Mouse (Mus musculus): Measurements from ENCODE around the gene Proser1. TPM values are rescaled to one million over a fixed set of nuclear protein-coding genes. Genes with fewer than 3 reads are reported as not detected.

Proser1 gene
- total and polyA plus RNA-seq, 2 experiments from 2014 or later: 9.2 to 12.1 TPM

DNA sequence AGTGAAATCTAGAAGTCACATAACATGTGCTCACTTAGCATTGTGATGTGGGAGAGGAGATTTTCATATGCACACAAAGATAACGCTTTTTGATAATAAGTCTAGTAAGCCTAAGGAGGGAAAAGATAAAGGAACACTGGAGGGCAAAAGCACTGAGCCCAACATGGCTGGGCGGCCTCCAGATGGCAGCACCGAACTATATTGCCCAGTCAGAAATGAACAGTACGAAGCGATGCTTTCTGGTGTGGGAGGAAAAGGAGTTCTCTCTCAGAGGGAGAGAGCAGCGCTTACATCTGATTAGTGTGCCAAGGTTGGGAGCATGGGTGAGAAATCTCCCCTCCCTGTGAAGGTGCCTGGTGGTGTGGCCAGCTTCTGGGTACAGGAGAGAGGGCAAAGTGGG, 12.4 kb downstream of the Proser1 start:
- 57% methylated on average over 6 of the region's 6 CpGs for WGBS

DNA sequence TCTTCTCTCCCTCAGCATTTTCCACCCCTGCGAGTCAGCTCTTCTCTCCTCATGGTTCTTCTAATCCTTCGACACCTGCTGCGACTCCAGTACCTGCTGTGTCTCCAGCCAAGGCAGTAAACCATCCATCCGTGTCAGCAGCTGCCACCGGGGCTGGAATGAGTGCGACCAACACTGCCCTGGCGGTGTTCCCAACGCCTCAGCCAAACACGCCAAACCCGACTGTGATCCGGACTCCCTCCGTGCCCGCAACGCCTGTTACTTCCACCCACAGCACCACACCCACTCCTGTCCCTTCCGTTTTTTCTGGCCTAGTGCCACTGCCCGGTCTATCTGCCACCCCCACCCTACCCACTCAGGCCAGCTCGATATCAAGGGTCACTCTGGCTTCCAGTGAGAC, 14.0 kb downstream of the Proser1 start:
- Histone ChIP-seq H3K9me3 (ENCODE audit: low read length) (no peaks in the 10 kb centered on the region), H3K4me1 (ENCODE audit: insufficient read depth) (no peaks in the 10 kb centered on the region), H3K27ac (ENCODE audit: low read depth, low read length) (no peak overlapping the region), H3K27me3 (ENCODE audit: insufficient read depth, low read length) (no peaks in the 10 kb centered on the region), H3K4me2 (ENCODE audit: low read depth) (no peak overlapping the region), H3K36me3 (ENCODE audit: insufficient read depth) (peaks cover 86% of the 10 kb centered on the region), H3K4me3 (ENCODE audit: low read depth, low read length) (no peak overlapping the region), H3K9ac (no peak overlapping the region)
- 80% methylated on average over 17 of the region's 17 CpGs for WGBS
- DNase-seq (no peak), ATAC-seq (no peak)
- no peak for TF ChIP-seq CTCF (IDR thresholded peaks at IDR 0.05; ENCODE audit: low read depth)

More for the DNA sequence above, 12.4 kb downstream of the Proser1 start:
- peak; percentile 76 for TF ChIP-seq CTCF (IDR thresholded peaks at IDR 0.05; ENCODE audit: low read depth)
- ATAC-seq (peak; percentile 82), DNase-seq (peak; percentile 73)
- no peaks in the 10 kb centered on the region for H3K27me3 ChIP-seq (ENCODE audit: insufficient read depth, low read length)
- no peak overlapping the region for H3K27ac ChIP-seq (ENCODE audit: low read depth, low read length)
- no peak overlapping the region for H3K9ac ChIP-seq
- H3K4me3 ChIP-seq (ENCODE audit: low read depth, low read length): no peak overlapping the region
- H3K4me1 ChIP-seq (ENCODE audit: insufficient read depth): no peaks in the 10 kb centered on the region
- H3K4me2 ChIP-seq (ENCODE audit: low read depth): no peak overlapping the region
- peaks cover 87% of the 10 kb centered on the region for H3K36me3 ChIP-seq (ENCODE audit: insufficient read depth)
- H3K9me3 ChIP-seq (ENCODE audit: low read length): no peaks in the 10 kb centered on the region

DNA sequence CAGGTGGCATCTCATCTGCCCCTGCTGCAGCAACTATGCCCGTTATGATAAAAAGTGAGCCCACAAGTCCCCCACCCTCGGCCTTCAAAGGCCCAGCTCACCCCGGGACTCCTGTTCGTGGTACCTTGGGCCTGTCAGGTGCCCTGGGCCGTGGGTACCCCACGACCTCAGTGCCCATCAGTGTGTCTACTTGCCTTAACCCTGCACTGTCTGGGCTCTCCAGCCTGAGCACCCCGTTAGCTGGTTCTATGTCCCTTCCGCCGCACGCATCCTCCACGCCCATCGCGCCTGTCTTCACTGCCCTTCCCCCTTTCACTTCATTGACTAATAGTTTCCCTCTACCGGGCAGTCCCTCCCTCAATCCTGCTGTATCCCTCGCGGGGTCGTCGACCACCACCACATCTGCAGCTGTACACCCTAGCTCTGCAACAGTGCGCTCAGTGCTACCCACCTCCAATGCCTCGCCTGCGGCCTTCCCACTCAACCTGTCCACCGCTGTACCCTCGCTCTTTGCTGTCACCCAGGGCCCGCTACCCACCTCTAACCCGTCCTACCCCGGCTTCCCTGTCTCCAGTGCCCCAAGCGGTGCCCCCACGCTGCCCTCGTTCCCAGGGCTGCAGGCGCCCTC, 15.1 kb downstream of the Proser1 start:
- WGBS: 95% methylated on average over 30 of the region's 30 CpGs
- no peak overlapping the region for H3K9ac ChIP-seq
- DNase-seq: no peak
- H3K27ac ChIP-seq (ENCODE audit: low read depth, low read length): no peak overlapping the region
- no peaks in the 10 kb centered on the region for H3K9me3 ChIP-seq (ENCODE audit: low read length)
- TF ChIP-seq CTCF (IDR thresholded peaks at IDR 0.05; ENCODE audit: low read depth): no peak
- no peaks in the 10 kb centered on the region for H3K27me3 ChIP-seq (ENCODE audit: insufficient read depth, low read length)
- no peaks in the 10 kb centered on the region for H3K4me1 ChIP-seq (ENCODE audit: insufficient read depth)
- peaks cover 78% of the 10 kb centered on the region for H3K36me3 ChIP-seq (ENCODE audit: insufficient read depth)
- ATAC-seq: no peak
- no peak overlapping the region for H3K4me3 ChIP-seq (ENCODE audit: low read depth, low read length)
- H3K4me2 ChIP-seq (ENCODE audit: low read depth): no peak overlapping the region

DNA sequence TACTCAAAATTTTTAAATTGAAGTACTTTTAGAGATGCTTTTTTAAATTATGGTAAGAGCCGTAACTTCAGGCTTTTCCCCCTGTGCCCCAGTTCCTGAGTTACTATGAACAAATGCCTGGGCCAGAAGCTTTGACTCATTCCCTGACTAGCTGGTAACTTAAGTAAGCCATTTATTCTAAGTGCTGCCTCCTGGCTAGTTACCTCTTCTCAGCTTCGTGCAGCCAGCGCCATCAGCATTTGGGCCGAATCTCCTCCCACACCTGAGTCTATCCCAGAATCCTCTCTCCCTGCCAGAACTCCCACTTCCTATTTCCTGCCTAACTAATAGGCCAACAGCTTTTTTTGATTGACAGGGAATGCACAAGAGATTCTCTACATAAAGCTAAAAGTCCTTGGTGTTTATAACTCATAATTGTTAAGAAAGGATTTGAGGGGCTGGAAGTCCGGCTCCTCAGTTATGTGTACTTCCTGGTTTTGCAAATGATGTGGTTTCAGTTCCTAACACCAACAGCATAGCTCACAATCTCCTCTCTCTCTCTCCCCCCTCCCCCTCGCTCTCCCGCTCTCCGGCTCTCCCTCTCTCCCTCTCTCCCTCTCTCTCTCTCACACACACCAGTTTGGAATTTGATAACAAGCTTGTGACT, 20.1 kb downstream of the Proser1 start:
- no peaks in the 10 kb centered on the region for H3K9me3 ChIP-seq (ENCODE audit: low read length)
- 88% methylated on average over 8 of the region's 8 CpGs for WGBS
- no peak for ATAC-seq
- no peak overlapping the region for H3K4me3 ChIP-seq (ENCODE audit: low read depth, low read length)
- no peak overlapping the region for H3K27ac ChIP-seq (ENCODE audit: low read depth, low read length)
- no peak for TF ChIP-seq CTCF (IDR thresholded peaks at IDR 0.05; ENCODE audit: low read depth)
- H3K4me1 ChIP-seq (ENCODE audit: insufficient read depth): no peaks in the 10 kb centered on the region
- no peaks in the 10 kb centered on the region for H3K27me3 ChIP-seq (ENCODE audit: insufficient read depth, low read length)
- no peak overlapping the region for H3K4me2 ChIP-seq (ENCODE audit: low read depth)
- peaks cover 34% of the 10 kb centered on the region for H3K36me3 ChIP-seq (ENCODE audit: insufficient read depth)
- DNase-seq: no peak
- no peak overlapping the region for H3K9ac ChIP-seq

DNA sequence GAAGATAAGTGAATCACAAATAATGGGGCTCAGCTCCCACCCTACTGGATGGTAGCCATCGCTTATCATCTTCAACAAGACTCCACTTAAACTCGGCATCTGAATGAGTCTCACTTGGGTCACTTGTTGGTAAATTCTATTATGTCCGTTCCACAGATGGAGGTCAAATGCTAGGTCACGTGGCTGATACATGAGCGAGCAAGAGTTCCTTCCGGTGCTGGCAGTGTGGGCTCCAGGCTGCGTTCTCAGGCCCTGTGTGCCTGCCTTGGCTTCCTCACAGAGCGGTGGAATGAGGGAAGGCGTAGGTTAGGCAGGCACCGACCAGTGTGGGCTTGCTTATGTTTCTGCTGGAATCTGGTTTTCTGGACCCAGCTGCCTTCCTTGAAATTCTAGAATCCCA, 23.1 kb downstream of the Proser1 start:
- no peaks in the 10 kb centered on the region for H3K9me3 ChIP-seq (ENCODE audit: low read length)
- no peak overlapping the region for H3K4me3 ChIP-seq (ENCODE audit: low read depth, low read length)
- H3K27ac ChIP-seq (ENCODE audit: low read depth, low read length): no peak overlapping the region
- no peak overlapping the region for H3K9ac ChIP-seq
- TF ChIP-seq CTCF (IDR thresholded peaks at IDR 0.05; ENCODE audit: low read depth): no peak
- no peaks in the 10 kb centered on the region for H3K27me3 ChIP-seq (ENCODE audit: insufficient read depth, low read length)
- H3K4me2 ChIP-seq (ENCODE audit: low read depth): no peak overlapping the region
- ATAC-seq: no peak
- WGBS: 91% methylated on average over 10 of the region's 10 CpGs
- no peak for DNase-seq
- no peaks in the 10 kb centered on the region for H3K4me1 ChIP-seq (ENCODE audit: insufficient read depth)
- H3K36me3 ChIP-seq (ENCODE audit: insufficient read depth): peaks cover 11% of the 10 kb centered on the region

DNA sequence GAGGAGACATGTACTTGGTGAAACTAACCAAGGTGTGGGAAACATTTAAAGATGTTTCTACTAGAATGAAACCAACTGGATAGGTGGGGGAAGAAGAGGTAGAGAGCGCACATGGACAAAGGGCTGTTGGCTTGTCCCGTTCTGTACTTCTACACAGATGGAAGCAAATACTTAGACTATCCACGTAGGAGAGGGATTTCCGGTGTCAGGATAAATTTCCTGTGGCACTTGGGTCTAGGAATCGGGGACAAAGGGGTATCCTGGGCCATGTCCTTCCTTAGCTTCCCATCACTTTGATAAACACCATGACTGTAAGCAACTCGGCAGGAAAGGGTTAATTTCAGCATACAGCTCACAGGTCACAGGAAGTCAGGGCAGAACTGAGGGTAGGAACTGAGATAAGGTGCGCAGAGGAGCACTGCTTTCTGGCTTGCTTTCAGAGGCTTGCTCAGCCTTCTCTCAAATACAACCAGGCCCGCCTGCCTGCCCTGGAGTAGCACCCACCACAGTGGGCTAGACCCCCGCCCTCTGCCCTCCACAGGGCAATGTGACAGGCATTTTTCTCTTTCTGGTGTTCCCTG, 23.6 kb downstream of the Proser1 start:
- 83% methylated on average over 9 of the region's 9 CpGs for WGBS
- no peak for ATAC-seq
- H3K9ac ChIP-seq: no peak overlapping the region
- H3K9me3 ChIP-seq (ENCODE audit: low read length): no peaks in the 10 kb centered on the region
- peaks cover 7% of the 10 kb centered on the region for H3K36me3 ChIP-seq (ENCODE audit: insufficient read depth)
- no peaks in the 10 kb centered on the region for H3K27me3 ChIP-seq (ENCODE audit: insufficient read depth, low read length)
- no peaks in the 10 kb centered on the region for H3K4me1 ChIP-seq (ENCODE audit: insufficient read depth)
- no peak overlapping the region for H3K4me2 ChIP-seq (ENCODE audit: low read depth)
- H3K27ac ChIP-seq (ENCODE audit: low read depth, low read length): no peak overlapping the region
- H3K4me3 ChIP-seq (ENCODE audit: low read depth, low read length): no peak overlapping the region
- no peak for TF ChIP-seq CTCF (IDR thresholded peaks at IDR 0.05; ENCODE audit: low read depth)
- DNase-seq: no peak

DNA sequence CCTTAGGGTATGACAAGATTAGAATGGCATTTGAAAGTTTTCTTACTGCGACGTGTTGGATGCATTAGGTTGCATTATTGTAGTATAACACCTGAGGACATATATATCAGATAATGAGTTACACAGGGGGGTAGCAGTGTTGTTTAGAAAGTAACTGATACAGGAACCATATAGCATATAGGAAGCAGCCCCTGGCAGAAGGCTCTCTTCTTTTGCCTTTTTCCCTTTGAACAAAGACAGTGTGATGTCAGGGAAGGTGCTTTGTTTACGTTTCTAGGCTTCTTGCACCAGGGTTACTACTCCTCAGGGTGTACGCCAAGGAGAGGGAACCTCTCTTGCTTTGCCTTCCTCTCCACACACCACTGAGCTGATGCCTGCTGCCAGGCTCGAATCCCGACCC, 24.9 kb downstream of the Proser1 start, which contains the start of gene Stoml3:
Stoml3 (plus strand) TSS at position 301 of the 400 bp plus-strand sequence.
- TF ChIP-seq CTCF (IDR thresholded peaks at IDR 0.05; ENCODE audit: low read depth): no peak
- no peak for DNase-seq
- Histone ChIP-seq H3K4me2 (ENCODE audit: low read depth) (no peak within 1 kb of the TSS), H3K9me3 (ENCODE audit: low read length) (no peaks in the 10 kb centered on the region), H3K9ac (no peak within 1 kb of the TSS), H3K4me3 (ENCODE audit: low read depth, low read length) (no peak within 1 kb of the TSS), H3K4me1 (ENCODE audit: insufficient read depth) (no peaks in the 10 kb centered on the region), H3K27ac (ENCODE audit: low read depth, low read length) (no peak within 1 kb of the TSS), H3K36me3 (ENCODE audit: insufficient read depth) (no peaks in the 10 kb centered on the region), H3K27me3 (ENCODE audit: insufficient read depth, low read length) (no peaks in the 10 kb centered on the region)
- 87% methylated on average over 6 of the region's 6 CpGs for WGBS
- ATAC-seq: no peak
